In the genomic region with DNA sequence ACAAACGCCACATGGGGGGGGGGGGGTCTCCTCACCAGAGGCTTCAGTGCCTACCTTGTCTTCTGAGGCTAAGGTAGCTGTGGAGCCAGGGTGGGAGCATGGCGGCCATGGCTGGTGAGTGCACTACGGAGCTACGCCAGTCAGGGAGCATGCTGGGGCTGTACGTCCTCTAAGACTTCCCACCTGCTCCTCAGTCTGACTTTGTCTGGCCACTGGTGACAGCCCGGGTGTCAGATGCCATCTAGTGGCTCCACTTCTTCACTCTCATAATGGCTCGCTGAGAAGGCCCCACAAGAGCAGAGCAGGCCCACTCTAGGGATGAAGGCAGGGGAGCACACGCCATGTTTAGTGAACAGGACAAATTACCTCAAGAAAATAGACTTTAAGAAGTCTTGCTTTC, we compare ENCODE assay signal across 7 mouse cellular contexts. TPM values are rescaled to one million over a fixed set of nuclear protein-coding genes. Genes with fewer than 3 reads are reported as not detected.
DNase-seq lines count a peak whose midpoint lies in the region; ATAC-seq and TF ChIP-seq lines count a peak whose summit lies in the region.

No protein-coding gene starts in this region.

- DNase-seq in right cerebral cortex, adult 18-20 months: peak; percentile 21
- DNase-seq in right cerebral cortex, postnatal 36 days (ENCODE audit: low spot score in 2 of 2): no peak
- peak; percentile 26 for DNase-seq in cerebellum, adult 11 months
- DNase-seq in adrenal gland, adult 8-10 months: no peak

- no peaks in the 10 kb centered on the region for H3K4me1 ChIP-seq in forebrain, embryonic 16.5 days (replicated peaks; ENCODE audit: control insufficient read depth, insufficient read depth, low read length)
- H3K4me1 ChIP-seq in intestine, postnatal 0 days (replicated peaks; ENCODE audit: control insufficient read depth, insufficient read depth, low read length): no peaks in the 10 kb centered on the region

- no peak overlapping the region for H3K9ac ChIP-seq in forebrain, embryonic 16.5 days (replicated peaks; ENCODE audit: low read depth, low read length)
- no peak overlapping the region for H3K9ac ChIP-seq in intestine, postnatal 0 days (ENCODE audit: low read depth, low read length)

- ATAC-seq in forebrain, embryonic 16.5 days: peak; percentile 40; the same call in 1 of the 2 replicates
- no peak for ATAC-seq in intestine, postnatal 0 days
- peak; percentile 62 for ATAC-seq in megakaryocyte-erythroid progenitor cell, adult 5-6 weeks (replicated peaks; ENCODE audit: low FRiP score, low TSS enrichment, poor library complexity, severe bottlenecking)

- no peaks in the 10 kb centered on the region for H3K9me3 ChIP-seq in forebrain, embryonic 16.5 days (ENCODE audit: control insufficient read depth, low read length)
- no peaks in the 10 kb centered on the region for H3K9me3 ChIP-seq in intestine, postnatal 0 days (ENCODE audit: control insufficient read depth)

- no peak overlapping the region for H3K4me2 ChIP-seq in forebrain, embryonic 16.5 days (ENCODE audit: low read length)
- no peak overlapping the region for H3K4me2 ChIP-seq in intestine, postnatal 0 days (replicated peaks; ENCODE audit: low read depth)

- H3K27ac ChIP-seq in forebrain, embryonic 16.5 days (ENCODE audit: low read length): no peak overlapping the region
- H3K27ac ChIP-seq in intestine, postnatal 0 days (ENCODE audit: low read depth, low read length): no peak overlapping the region

- peak; percentile 77 for TF ChIP-seq CTCF in intestine, postnatal 0 days (IDR thresholded peaks at IDR 0.05; ENCODE audit: low read depth)

- H3K4me3 ChIP-seq in forebrain, embryonic 16.5 days (replicated peaks; ENCODE audit: low read length): no peak overlapping the region
- no peak overlapping the region for H3K4me3 ChIP-seq in intestine, postnatal 0 days (ENCODE audit: low read depth, low read length)

- peaks cover 25% of the 10 kb centered on the region for H3K36me3 ChIP-seq in forebrain, embryonic 16.5 days (ENCODE audit: control insufficient read depth, insufficient read depth)
- peaks cover 66% of the 10 kb centered on the region for H3K36me3 ChIP-seq in intestine, postnatal 0 days (ENCODE audit: control insufficient read depth, insufficient read depth)

- 62% methylated on average over 8 of the region's 8 CpGs for WGBS in forebrain, embryonic 16.5 days
- 59% methylated on average over 8 of the region's 8 CpGs for WGBS in intestine, postnatal 0 days

- no peaks in the 10 kb centered on the region for H3K27me3 ChIP-seq in forebrain, embryonic 16.5 days (replicated peaks; ENCODE audit: control insufficient read depth, insufficient read depth, low read length)
- H3K27me3 ChIP-seq in intestine, postnatal 0 days (replicated peaks; ENCODE audit: control insufficient read depth, insufficient read depth, low read length): no peaks in the 10 kb centered on the region

RNA-seq across cellular contexts. Expression of a gene that starts 41.2 kb away (rescaled TPM):
- polyA plus RNA-seq in forebrain, embryonic 16.5 days (2015; fragmentation: Nextera tagmentation; extraction: Ambion mirVana): 9.6 and 10.3 TPM in 2 replicates
- polyA plus RNA-seq in intestine, postnatal 0 days (2015; fragmentation: Nextera tagmentation; extraction: Ambion mirVana): 5.4 and 6.2 TPM in 2 replicates
- 15.9 and 17.0 TPM in 2 replicates for total RNA-seq in megakaryocyte-erythroid progenitor cell, adult 5-6 weeks (2014; fragmentation: Nextera tagmentation)
- total RNA-seq in megakaryocyte-erythroid progenitor cell, adult 5-6 weeks (2017): 11.1 and 14.5 TPM in 2 replicates
- total RNA-seq in adrenal gland, adult 8-10 months (2022): 10 to 100 TPM; 33.9 to 38.5 (median 36.1) TPM

Comparison
In these comparisons a context has a peak if more than half of its experiments do, and no peak if none do; other contexts are left out.
1. DNase-seq: peak in right cerebral cortex, adult 18-20 months (single experiment) and cerebellum, adult 11 months (single experiment); none in right cerebral cortex, postnatal 36 days (0 of 2) and adrenal gland, adult 8-10 months (single experiment).